Mouse (Mus musculus) stomach, embryonic 14.5 days (tissue): ENCODE data around the gene Lrrc32. TPM values are rescaled to one million over a fixed set of nuclear protein-coding genes. Genes with fewer than 3 reads are reported as not detected.

Source experiments
- ATAC-seq: fragments of 200-750 bp; cut with Nextera tagmentation; 2 replicates; pipeline ENCODE4 v1.8.0; 2017; ENCODE audit warnings: low read depth, moderate TSS enrichment; ENCODE audit not compliant: insufficient number of reproducible peaks, insufficient read depth, low FRiP score
- H3K27ac ChIP-seq: fragments of 300-500 bp; sonication (generic); 2 replicates; pipeline ENCODE4 v1.5.1; 2014; ENCODE audit warnings: mild to moderate bottlenecking, low read length, moderate library complexity, mixed read lengths
- H3K27me3 ChIP-seq: fragments of 300-500 bp; sonication (generic); 2 replicates; pipeline ENCODE4 v1.6.1; 2014; ENCODE audit warnings: low read length, control low read depth, mixed read lengths; ENCODE audit not compliant: control insufficient read depth, insufficient read depth
- H3K36me3 ChIP-seq: fragments of 300-500 bp; sonication (generic); 2 replicates; pipeline ENCODE4 v1.6.1; 2014; ENCODE audit warnings: mild to moderate bottlenecking, control low read depth, low read length, moderate library complexity, mixed read lengths; ENCODE audit not compliant: control insufficient read depth, insufficient read depth
- H3K4me1 ChIP-seq: fragments of 300-500 bp; sonication (generic); 2 replicates; pipeline ENCODE4 v1.6.1; 2014; ENCODE audit warnings: low read length, control low read depth, mixed read lengths; ENCODE audit not compliant: control insufficient read depth, insufficient read depth
- H3K4me2 ChIP-seq: fragments of 300-500 bp; sonication (generic); replicated peaks from 2 replicates; pipeline ENCODE4 v1.6.1; 2014; ENCODE audit warnings: low read depth, low read length, control low read depth
- H3K4me3 ChIP-seq: fragments of 300-500 bp; sonication (generic); 2 replicates; pipeline ENCODE4 v1.5.1; 2014; ENCODE audit warnings: low read depth, low read length, control low read depth
- H3K9ac ChIP-seq: fragments of 300-500 bp; sonication (generic); replicated peaks from 2 replicates; pipeline ENCODE4 v1.6.1; 2014; ENCODE audit warnings: low read depth, mild to moderate bottlenecking, control low read depth, low read length, moderate library complexity, mixed read lengths
- H3K9me3 ChIP-seq: fragments of 300-500 bp; sonication (generic); 2 replicates; pipeline ENCODE4 v1.6.1; 2016; ENCODE audit warnings: low read depth, low read length, control low read depth; ENCODE audit not compliant: control insufficient read depth
- WGBS: fragments of 180-500 bp; shearing (Covaris S2); extraction: QIAGEN DNeasy Blood & Tissue Kit; methylation state at CpG from one replicate; pipeline ENCODE4 v1.1.7; 2014; 5-methylcytosine and 5-hydroxymethylcytosine counted together
- polyA plus RNA-seq: library from polyadenylated mRNA; unstranded; fragments of >200 nt; fragmentation: Nextera tagmentation; extraction: Ambion mirVana; gene quantifications from 2 replicates; pipeline ENCODE4 v1.2.1, GENCODE M21; 2014

Lrrc32 gene
- polyA plus RNA-seq, 1 experiment from 2014 or later: 12.4 TPM

GRCm38 (mm10) chr7:98524869-98525699, 36.0 kb downstream of the Lrrc32 start:
- Histone ChIP-seq H3K4me3 (no peak overlapping the region), H3K9me3 (no peaks in the 10 kb centered on the region), H3K4me2 (no peak overlapping the region), H3K4me1 (peaks cover 23% of the 10 kb centered on the region), H3K27ac (peak overlapping the region; percentile 82; the same call in 1 of the 2 replicates), H3K36me3 (no peaks in the 10 kb centered on the region), H3K27me3 (no peaks in the 10 kb centered on the region), H3K9ac (no peak overlapping the region)
- no peak for ATAC-seq
- WGBS: 70% methylated on average over 6 of the region's 6 CpGs

GRCm38 (mm10) chr7:98527085-98527484, 38.0 kb downstream of the Lrrc32 start:
- no peak overlapping the region for H3K4me2 ChIP-seq
- no peak overlapping the region for H3K27ac ChIP-seq
- H3K4me3 ChIP-seq: no peak overlapping the region
- WGBS: 97% methylated on average over 3 of the region's 3 CpGs
- H3K27me3 ChIP-seq: no peaks in the 10 kb centered on the region
- ATAC-seq: no peak
- H3K36me3 ChIP-seq: no peaks in the 10 kb centered on the region
- H3K9me3 ChIP-seq: no peaks in the 10 kb centered on the region
- H3K4me1 ChIP-seq: peaks cover 23% of the 10 kb centered on the region
- no peak overlapping the region for H3K9ac ChIP-seq

GRCm38 (mm10) chr7:98531612-98532011, 42.5 kb downstream of the Lrrc32 start:
- WGBS: 61% methylated on average over 7 of the region's 7 CpGs
- H3K9me3 ChIP-seq: no peaks in the 10 kb centered on the region
- no peak overlapping the region for H3K27ac ChIP-seq
- no peak overlapping the region for H3K4me2 ChIP-seq
- H3K36me3 ChIP-seq: no peaks in the 10 kb centered on the region
- no peak overlapping the region for H3K4me3 ChIP-seq
- ATAC-seq: no peak
- no peak overlapping the region for H3K9ac ChIP-seq
- H3K27me3 ChIP-seq: no peaks in the 10 kb centered on the region
- peaks cover 5% of the 10 kb centered on the region; the same call in 1 of the 2 replicates for H3K4me1 ChIP-seq

- H3K9ac ChIP-seq: no peak overlapping the region
- H3K4me1 ChIP-seq: peaks cover 18% of the 10 kb centered on the region
- no peaks in the 10 kb centered on the region for H3K36me3 ChIP-seq
- no peaks in the 10 kb centered on the region for H3K9me3 ChIP-seq
- no peak for ATAC-seq
- H3K4me3 ChIP-seq: no peak overlapping the region
- H3K27me3 ChIP-seq: no peaks in the 10 kb centered on the region
- no peak overlapping the region for H3K27ac ChIP-seq
- no peak overlapping the region for H3K4me2 ChIP-seq
- 91% methylated on average over 4 of the region's 4 CpGs for WGBS
Measured at GRCm38 (mm10) chr7:98532981-98533380, 43.9 kb downstream of the Lrrc32 start.

GRCm38 (mm10) chr7:98534432-98534855, 45.4 kb downstream of the Lrrc32 start:
- H3K9ac ChIP-seq: no peak overlapping the region
- ATAC-seq: no peak
- no peak overlapping the region for H3K4me3 ChIP-seq
- no peak overlapping the region for H3K4me2 ChIP-seq
- 88% methylated on average over 13 of the region's 13 CpGs for WGBS
- no peak overlapping the region for H3K27ac ChIP-seq
- H3K9me3 ChIP-seq: no peaks in the 10 kb centered on the region
- no peaks in the 10 kb centered on the region for H3K36me3 ChIP-seq
- peaks cover 17% of the 10 kb centered on the region for H3K4me1 ChIP-seq
- H3K27me3 ChIP-seq: no peaks in the 10 kb centered on the region

GRCm38 (mm10) chr7:98535191-98535590, 46.1 kb downstream of the Lrrc32 start:
- no peaks in the 10 kb centered on the region for H3K9me3 ChIP-seq
- 85% methylated on average over 6 of the region's 6 CpGs for WGBS
- H3K4me3 ChIP-seq: no peak overlapping the region
- no peak overlapping the region for H3K9ac ChIP-seq
- peaks cover 17% of the 10 kb centered on the region for H3K4me1 ChIP-seq
- ATAC-seq: no peak
- no peak overlapping the region for H3K4me2 ChIP-seq
- no peaks in the 10 kb centered on the region for H3K36me3 ChIP-seq
- no peak overlapping the region for H3K27ac ChIP-seq
- H3K27me3 ChIP-seq: no peaks in the 10 kb centered on the region

- H3K36me3 ChIP-seq: no peaks in the 10 kb centered on the region
- no peak overlapping the region for H3K4me2 ChIP-seq
- no peak overlapping the region for H3K4me3 ChIP-seq
- H3K27ac ChIP-seq: no peak overlapping the region
- 86% methylated on average over 4 of the region's 4 CpGs for WGBS
- no peak overlapping the region for H3K9ac ChIP-seq
- peaks cover 17% of the 10 kb centered on the region for H3K4me1 ChIP-seq
- H3K27me3 ChIP-seq: no peaks in the 10 kb centered on the region
- no peaks in the 10 kb centered on the region for H3K9me3 ChIP-seq
- ATAC-seq: no peak
Measured at GRCm38 (mm10) chr7:98535882-98536281, 46.8 kb downstream of the Lrrc32 start.

- peaks cover 20% of the 10 kb centered on the region for H3K4me1 ChIP-seq
- no peaks in the 10 kb centered on the region for H3K36me3 ChIP-seq
- no peak overlapping the region for H3K4me2 ChIP-seq
- peak; percentile 47; the same call in 1 of the 2 replicates for ATAC-seq
- peak overlapping the region; percentile 83 for H3K27ac ChIP-seq
- no peak overlapping the region for H3K4me3 ChIP-seq
- H3K27me3 ChIP-seq: no peaks in the 10 kb centered on the region
- 25% methylated on average over 10 of the region's 10 CpGs for WGBS
- no peak overlapping the region for H3K9ac ChIP-seq
- no peaks in the 10 kb centered on the region for H3K9me3 ChIP-seq
Measured at GRCm38 (mm10) chr7:98537210-98537966, 48.3 kb downstream of the Lrrc32 start.
